Mouse (Mus musculus): ENCODE data around the gene Dynlt1c. TPM values are rescaled to one million over a fixed set of nuclear protein-coding genes. Genes with fewer than 3 reads are reported as not detected.
"Not testable (repeated sequence)": the region's sequence is repeated elsewhere in the genome, so short reads cannot be mapped to it uniquely, and the experiment has no call there.

Gene Dynlt1c
- 84.2 and 93.2 TPM in 2 replicates for polyA plus RNA-seq (2015; fragmentation: Nextera tagmentation; extraction: Ambion mirVana)

GRCm38 (mm10) chr17:6601204-6601911, at the start of gene Dynlt1c:
Dynlt1c (plus strand) TSS chr17:6601671.
- H3K27me3 ChIP-seq; H3K36me3 ChIP-seq; H3K9ac ChIP-seq (replicated peaks); H3K9me3 ChIP-seq; H3K4me1 ChIP-seq (replicated peaks): not testable (repeated sequence)
- H3K4me2 ChIP-seq (replicated peaks) = peak within 1 kb of the TSS; percentile 46
- peak within 1 kb of the TSS; percentile 33 for H3K4me3 ChIP-seq (replicated peaks)
- peak within 1 kb of the TSS; percentile 53; the same call in 1 of the 2 replicates for H3K27ac ChIP-seq
- ATAC-seq = peak; percentile 96
- 16% methylated on average over 30 of the region's 40 CpGs for WGBS

- not testable (repeated sequence) for H3K27ac ChIP-seq; H3K9me3 ChIP-seq; H3K9ac ChIP-seq (replicated peaks); H3K4me1 ChIP-seq (replicated peaks); H3K4me3 ChIP-seq (replicated peaks); H3K27me3 ChIP-seq; H3K36me3 ChIP-seq; H3K4me2 ChIP-seq (replicated peaks)
- ATAC-seq = peak; percentile 76
- no CpG with 5 or more reads among the region's 4 CpGs for WGBS
Observed at GRCm38 (mm10) chr17:6553798-6554197, 47.7 kb upstream of the Dynlt1c start.

GRCm38 (mm10) chr17:6554243-6554642, 47.2 kb upstream of the Dynlt1c start:
- ATAC-seq = peak; percentile 35
- WGBS = no CpG with 5 or more reads among the region's 5 CpGs

GRCm38 (mm10) chr17:6559447-6560133, 41.9 kb upstream of the Dynlt1c start:
- not testable (repeated sequence) for H3K9ac ChIP-seq (replicated peaks); H3K36me3 ChIP-seq; H3K4me1 ChIP-seq (replicated peaks); H3K27ac ChIP-seq; H3K4me3 ChIP-seq (replicated peaks); H3K9me3 ChIP-seq; H3K27me3 ChIP-seq; H3K4me2 ChIP-seq (replicated peaks)
- peak; percentile 72 for ATAC-seq
- WGBS = no CpG with 5 or more reads among the region's 4 CpGs

More at GRCm38 (mm10) chr17:6554243-6554642, 47.2 kb upstream of the Dynlt1c start:
- H3K4me3 ChIP-seq (replicated peaks); H3K36me3 ChIP-seq; H3K4me1 ChIP-seq (replicated peaks); H3K27ac ChIP-seq; H3K9me3 ChIP-seq; H3K4me2 ChIP-seq (replicated peaks); H3K9ac ChIP-seq (replicated peaks); H3K27me3 ChIP-seq: not testable (repeated sequence)

DNA sequence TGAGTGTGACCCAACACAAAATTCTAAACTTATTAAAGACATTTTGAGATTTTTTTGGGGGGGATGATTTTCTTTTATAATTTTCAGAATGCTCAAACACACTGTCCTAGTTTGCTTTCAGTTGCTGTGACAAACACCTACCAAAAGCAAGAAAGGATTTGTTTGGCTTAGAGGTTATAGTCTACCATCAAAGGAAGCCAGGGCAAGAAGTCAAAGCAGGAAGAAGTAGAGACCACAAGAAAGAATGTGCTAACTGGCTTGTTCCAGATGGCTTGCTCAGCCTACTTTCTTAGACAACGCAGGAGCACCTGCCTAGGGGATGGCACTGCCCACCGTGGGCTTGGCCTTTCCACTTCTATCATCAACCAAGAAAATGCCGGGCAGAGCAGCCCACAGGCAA, 36.6 kb upstream of the Dynlt1c start:
- WGBS = 88% methylated on average over 3 of the region's 3 CpGs
- not testable (repeated sequence) for ATAC-seq, H3K36me3 ChIP-seq

DNA sequence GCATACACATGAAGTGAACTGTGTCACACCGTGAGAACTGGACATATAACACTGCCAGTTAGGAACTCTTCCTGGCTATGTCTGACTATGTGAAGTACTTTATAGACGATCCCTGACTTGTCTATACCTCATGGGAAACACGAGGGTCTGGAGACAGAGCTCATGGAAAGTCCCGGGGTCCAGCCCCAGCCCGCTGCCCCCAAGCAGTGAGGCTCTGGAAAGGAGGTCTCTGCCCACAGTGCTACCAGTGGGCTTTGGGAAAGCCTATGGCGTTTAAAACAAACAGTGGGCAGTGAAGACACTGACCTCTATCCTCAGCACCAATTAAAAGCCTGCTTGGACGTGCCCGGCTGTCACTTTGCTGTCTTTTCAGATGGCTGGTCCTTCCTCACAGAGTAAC, 33.6 kb upstream of the Dynlt1c start:
- not testable (repeated sequence) for H3K4me3 ChIP-seq (replicated peaks); H3K4me1 ChIP-seq (replicated peaks); H3K4me2 ChIP-seq (replicated peaks); H3K9me3 ChIP-seq; H3K9ac ChIP-seq (replicated peaks); H3K27ac ChIP-seq; H3K36me3 ChIP-seq; ATAC-seq; H3K27me3 ChIP-seq
- WGBS = 69% methylated on average over 6 of the region's 8 CpGs

More for the DNA sequence above, 36.6 kb upstream of the Dynlt1c start:
- not testable (repeated sequence) for H3K27me3 ChIP-seq; H3K27ac ChIP-seq; H3K9me3 ChIP-seq; H3K4me1 ChIP-seq (replicated peaks); H3K4me2 ChIP-seq (replicated peaks); H3K9ac ChIP-seq (replicated peaks); H3K4me3 ChIP-seq (replicated peaks)

DNA sequence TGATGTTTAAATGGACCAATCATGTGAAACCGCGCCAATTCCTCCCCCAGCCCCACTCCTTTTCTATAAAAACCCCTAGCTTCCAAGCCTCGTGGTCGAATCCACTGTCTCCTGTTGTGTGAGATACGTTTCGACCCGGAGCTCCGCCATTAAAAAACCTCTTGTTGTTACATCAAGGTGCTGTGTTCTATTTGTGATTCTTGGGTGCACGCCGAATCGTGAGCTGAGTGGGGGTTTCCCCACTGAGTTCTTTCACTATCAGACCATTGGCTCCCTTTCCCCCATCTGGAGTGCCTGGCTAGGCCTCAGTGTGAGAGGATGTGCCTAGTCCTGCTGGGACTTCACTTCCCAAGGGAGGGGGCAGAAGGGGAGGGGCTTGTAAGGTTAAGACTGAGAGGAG, 30.2 kb upstream of the Dynlt1c start:
- not testable (repeated sequence) for H3K36me3 ChIP-seq; H3K27me3 ChIP-seq; H3K9me3 ChIP-seq; H3K4me1 ChIP-seq (replicated peaks); H3K9ac ChIP-seq (replicated peaks); H3K4me2 ChIP-seq (replicated peaks); H3K27ac ChIP-seq; ATAC-seq; H3K4me3 ChIP-seq (replicated peaks)
- WGBS = 89% methylated on average over 11 of the region's 11 CpGs

DNA sequence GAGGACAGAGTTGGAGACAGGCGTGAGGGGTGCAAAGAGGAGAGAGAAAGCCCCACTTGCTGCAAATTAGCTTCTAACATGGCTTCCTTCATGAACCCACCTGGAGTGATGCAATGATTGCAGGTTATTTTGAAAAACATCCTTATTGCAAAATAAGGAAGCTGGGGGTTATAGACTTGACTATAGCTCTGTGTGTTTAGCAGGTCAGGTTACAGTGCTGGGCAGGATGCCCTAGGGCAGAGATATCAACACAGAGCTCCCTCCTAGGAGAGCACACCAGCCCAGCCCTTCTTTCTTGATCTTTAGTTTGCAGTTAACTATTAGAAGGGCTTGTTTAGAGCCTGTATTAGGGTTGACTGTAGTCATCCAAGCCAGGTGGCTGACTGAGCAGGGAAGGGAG, 29.3 kb upstream of the Dynlt1c start:
- H3K4me1 ChIP-seq (replicated peaks); ATAC-seq; H3K27ac ChIP-seq; H3K4me2 ChIP-seq (replicated peaks); H3K36me3 ChIP-seq; H3K4me3 ChIP-seq (replicated peaks); H3K9me3 ChIP-seq; H3K27me3 ChIP-seq; H3K9ac ChIP-seq (replicated peaks): not testable (repeated sequence)
- no CpG with 5 or more reads among the region's 1 CpGs for WGBS

DNA sequence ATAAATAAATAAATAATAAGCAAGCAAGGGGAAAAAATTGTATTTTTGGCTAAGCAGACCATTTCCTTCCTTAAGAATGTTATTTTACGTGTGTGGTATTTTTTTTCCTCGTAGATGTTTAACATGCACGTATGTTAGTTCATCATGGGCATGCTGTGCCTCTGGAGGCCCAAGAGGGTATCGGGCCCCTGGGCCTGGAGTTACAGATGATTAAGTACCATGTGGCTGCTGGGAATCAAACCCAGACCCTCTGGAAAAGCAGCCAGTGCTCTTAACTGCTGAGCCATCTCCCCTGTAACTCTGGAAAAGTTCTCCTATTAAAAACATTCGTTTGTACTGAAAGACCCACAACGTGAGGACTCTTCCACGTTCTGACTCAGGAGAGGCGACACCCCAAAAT, 26.1 kb upstream of the Dynlt1c start:
- ATAC-seq; H3K4me3 ChIP-seq (replicated peaks); H3K27me3 ChIP-seq; H3K27ac ChIP-seq; H3K4me1 ChIP-seq (replicated peaks); H3K4me2 ChIP-seq (replicated peaks); H3K9ac ChIP-seq (replicated peaks); H3K9me3 ChIP-seq; H3K36me3 ChIP-seq: not testable (repeated sequence)
- WGBS = 93% methylated on average over 8 of the region's 8 CpGs

- not testable (repeated sequence) for H3K36me3 ChIP-seq; H3K9ac ChIP-seq (replicated peaks); H3K27me3 ChIP-seq; H3K4me2 ChIP-seq (replicated peaks); H3K4me1 ChIP-seq (replicated peaks); ATAC-seq; H3K27ac ChIP-seq; H3K4me3 ChIP-seq (replicated peaks); H3K9me3 ChIP-seq
- no CpG with 5 or more reads among the region's 6 CpGs for WGBS
Observed at GRCm38 (mm10) chr17:6588672-6589071, 12.8 kb upstream of the Dynlt1c start.

GRCm38 (mm10) chr17:6592109-6592508, 9.4 kb upstream of the Dynlt1c start:
- ATAC-seq; H3K4me3 ChIP-seq (replicated peaks); H3K27me3 ChIP-seq; H3K36me3 ChIP-seq; H3K9me3 ChIP-seq; H3K9ac ChIP-seq (replicated peaks); H3K4me1 ChIP-seq (replicated peaks); H3K4me2 ChIP-seq (replicated peaks); H3K27ac ChIP-seq: not testable (repeated sequence)
- WGBS = 91% methylated on average over 2 of the region's 3 CpGs

DNA sequence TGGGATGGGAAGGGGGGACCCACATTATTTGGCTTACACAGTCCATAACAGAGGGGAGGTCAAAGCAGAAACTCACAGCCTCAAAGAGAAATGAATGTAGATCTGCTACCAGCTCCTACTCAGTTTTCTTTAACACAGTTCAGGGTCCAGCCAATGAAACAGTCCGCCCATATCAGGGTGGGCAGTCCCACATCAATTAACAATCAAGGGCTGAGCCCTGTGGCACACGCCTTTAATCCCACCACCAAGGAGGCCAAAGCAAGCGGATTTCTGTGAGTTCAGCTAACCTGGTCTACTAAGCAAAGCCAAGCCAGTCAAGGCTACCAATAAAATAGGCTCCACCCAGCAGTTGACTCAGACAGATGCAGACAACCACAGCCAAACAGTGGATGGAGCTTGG, 7.6 kb upstream of the Dynlt1c start:
- not testable (repeated sequence) for H3K27ac ChIP-seq; H3K4me1 ChIP-seq (replicated peaks); H3K27me3 ChIP-seq; H3K4me3 ChIP-seq (replicated peaks); H3K9me3 ChIP-seq; H3K9ac ChIP-seq (replicated peaks); H3K36me3 ChIP-seq; ATAC-seq; H3K4me2 ChIP-seq (replicated peaks)
- 52% methylated on average over 3 of the region's 3 CpGs for WGBS

Data from midbrain, embryonic 13.5 days (tissue).